Mouse (Mus musculus) heart, postnatal 0 days (tissue): ENCODE data around the gene Ints4. TPM values are rescaled to one million over a fixed set of nuclear protein-coding genes. Genes with fewer than 3 reads are reported as not detected.
A peak's percentile ranks its signal among the peaks of the same experiment; 100 is the strongest.

Experiments
- ATAC-seq: fragments of 200-750 bp; cut with Nextera tagmentation; 2 replicates; pipeline ENCODE4 v1.8.0; 2017; ENCODE audit warnings: low read depth, moderate number of reproducible peaks, moderate library complexity; ENCODE audit not compliant: insufficient read depth
- DNase-seq: peaks from one replicate; pipeline ENCODE4 v3.0.0-alpha.2; 2016; ENCODE audit warnings: low spot score
- H3K27ac ChIP-seq: fragments of 300-500 bp; sonication (generic); 2 replicates; pipeline ENCODE4 v1.5.1; 2014; ENCODE audit warnings: low read depth, mild to moderate bottlenecking
- H3K27me3 ChIP-seq: fragments of 300-500 bp; sonication (generic); 2 replicates; pipeline ENCODE4 v1.6.1; 2014; ENCODE audit warnings: low read length, mixed read lengths; ENCODE audit not compliant: control insufficient read depth, insufficient read depth
- H3K36me3 ChIP-seq: fragments of 300-500 bp; sonication (generic); replicated peaks from 2 replicates; pipeline ENCODE4 v1.6.1; 2014; ENCODE audit warnings: low read length, mixed read lengths; ENCODE audit not compliant: control insufficient read depth, insufficient read depth
- H3K4me1 ChIP-seq: fragments of 300-500 bp; sonication (generic); 2 replicates; pipeline ENCODE4 v1.6.1; 2014; ENCODE audit warnings: antibody characterized with exemption; ENCODE audit not compliant: control insufficient read depth, insufficient read depth
- H3K4me2 ChIP-seq: fragments of 300-500 bp; sonication (generic); 2 replicates; pipeline ENCODE4 v1.6.1; 2014; ENCODE audit warnings: low read depth, mild to moderate bottlenecking, low read length, moderate library complexity
- H3K4me3 ChIP-seq: fragments of 300-500 bp; sonication (generic); 2 replicates; pipeline ENCODE4 v1.5.1; 2014; ENCODE audit warnings: low read depth, low read length
- H3K9ac ChIP-seq: fragments of 300-500 bp; sonication (generic); replicated peaks from 2 replicates; pipeline ENCODE4 v1.6.1; 2014; ENCODE audit warnings: low read depth, low read length, mixed read lengths
- H3K9me3 ChIP-seq: fragments of 300-500 bp; sonication (generic); replicated peaks from 2 replicates; pipeline ENCODE4 v1.6.1; 2016; ENCODE audit warnings: low read length; ENCODE audit not compliant: control insufficient read depth
- CTCF ChIP-seq: IDR thresholded peaks from 2 replicates; pipeline ENCODE4 v1.5.1; 2016; ENCODE audit warnings: antibody characterized with exemption, control low read depth, low read depth
- EP300 ChIP-seq: IDR thresholded peaks from 2 replicates; pipeline ENCODE4 v1.6.1; 2016; ENCODE audit warnings: antibody characterized with exemption, low read depth
- WGBS: fragments of 180-500 bp; shearing (Covaris S2); extraction: QIAGEN DNeasy Blood & Tissue Kit; methylation state at CpG from one replicate; pipeline ENCODE4 v1.1.7; 2014; 5-methylcytosine and 5-hydroxymethylcytosine counted together
- polyA plus RNA-seq: library from polyadenylated mRNA; unstranded; fragments of >200 nt; fragmentation: Nextera tagmentation; extraction: Ambion mirVana; gene quantifications from 2 replicates; pipeline ENCODE4 v1.2.1, GENCODE M21; 2015
- total RNA-seq: library from RNA; depleted of rRNA; stranded (reverse); fragments of >200 nt; gene quantifications from 2 replicates; pipeline ENCODE4 v1.2.3, GENCODE M21; 2014; ENCODE audit warnings: low replicate concordance

Gene Ints4
- total and polyA plus RNA-seq, 2 experiments from 2014 or later: 28.2 to 29.8 TPM

- Histone ChIP-seq H3K36me3 (peaks cover 26% of the 10 kb centered on the region), H3K9me3 (no peaks in the 10 kb centered on the region), H3K27me3 (no peaks in the 10 kb centered on the region), H3K27ac (no peak overlapping the region), H3K9ac (no peak overlapping the region), H3K4me1 (no peaks in the 10 kb centered on the region), H3K4me2 (no peak overlapping the region), H3K4me3 (no peak overlapping the region)
- DNase-seq (no peak), ATAC-seq (no peak)
- 74% methylated on average over 1 of the region's 1 CpGs for WGBS
- TF ChIP-seq CTCF (peak; percentile 28), EP300 (no peak)
Observed at GRCm38 (mm10) chr7:97570389-97570788, 89.6 kb downstream of the Ints4 start.

GRCm38 (mm10) chr7:97578361-97579066, 97.8 kb downstream of the Ints4 start:
- H3K4me3 ChIP-seq: peak overlapping the region; percentile 97
- peaks cover 24% of the 10 kb centered on the region for H3K36me3 ChIP-seq
- no peaks in the 10 kb centered on the region for H3K9me3 ChIP-seq
- peak overlapping the region; percentile 99 for H3K9ac ChIP-seq
- peak overlapping the region; percentile 74 for H3K4me2 ChIP-seq
- ATAC-seq: no peak
- peak; percentile 48 for DNase-seq
- TF ChIP-seq CTCF (no peak), EP300 (no peak)
- WGBS: 27% methylated on average over 8 of the region's 8 CpGs
- peak overlapping the region; percentile 97 for H3K27ac ChIP-seq
- peaks cover 5% of the 10 kb centered on the region for H3K4me1 ChIP-seq
- no peaks in the 10 kb centered on the region for H3K27me3 ChIP-seq

DNA sequence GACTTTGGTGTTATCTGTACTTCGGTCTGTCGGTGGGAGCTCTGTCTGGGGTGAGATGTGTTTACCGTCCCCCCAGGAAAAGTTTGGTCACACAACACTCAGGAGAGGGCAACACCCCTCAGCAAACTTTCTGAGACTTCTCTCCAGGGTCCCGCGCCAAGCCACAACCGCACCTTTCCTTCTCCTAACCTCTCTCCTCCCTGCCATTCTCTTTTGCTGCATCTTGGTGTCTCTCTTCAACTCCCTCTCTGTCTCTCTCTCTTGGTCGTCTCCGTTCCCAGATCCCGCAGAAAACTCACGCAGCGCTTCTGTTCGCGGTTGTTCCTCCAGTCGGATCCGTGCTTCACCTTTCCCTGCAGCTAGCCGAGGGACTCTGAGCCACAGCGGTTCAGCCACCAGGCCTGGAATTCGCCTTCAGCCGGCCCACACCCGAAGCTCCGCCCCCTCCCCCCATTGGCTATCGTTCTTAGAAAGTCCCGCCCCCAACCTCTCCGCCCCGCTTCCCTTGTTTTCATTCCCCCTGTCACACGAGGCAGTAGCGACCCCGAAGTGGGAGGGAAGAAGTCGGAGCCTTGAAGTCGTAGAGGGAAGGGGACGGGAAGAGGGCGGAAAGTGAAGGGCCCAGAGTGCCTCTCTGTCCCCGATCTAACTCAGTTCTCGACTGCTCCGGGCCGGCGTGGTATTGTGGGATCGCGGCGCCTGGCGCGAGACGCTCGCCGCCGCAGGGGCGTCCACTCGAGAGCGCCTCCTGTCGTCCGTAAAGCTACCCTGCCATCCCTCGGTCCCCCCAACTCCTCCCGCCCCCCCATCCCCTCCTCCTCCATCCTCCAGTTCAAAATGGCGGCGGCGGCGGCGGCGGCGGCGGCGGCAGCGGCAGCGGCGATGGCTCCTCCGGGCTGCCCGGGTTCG, 98.6 kb downstream of the Ints4 start, which contains the start of the genes Aamdc and Rsf1:
Gene Aamdc, minus strand, starts transcription at position 431 of the 909 bp plus-strand sequence.
Gene Rsf1, plus strand, starts transcription at position 823 of the 909 bp plus-strand sequence.
- peak within 1 kb of the TSS; percentile 78 for H3K4me2 ChIP-seq
- H3K4me1 ChIP-seq: peaks cover 5% of the 10 kb centered on the region
- H3K27ac ChIP-seq: peak within 1 kb of the TSS; percentile 97
- peak; percentile 99 for DNase-seq
- ATAC-seq: peak; percentile 95
- TF ChIP-seq EP300 (peak; percentile 19; the same call in 1 of the 2 replicates), CTCF (peak; percentile 60)
- no peaks in the 10 kb centered on the region for H3K9me3 ChIP-seq
- under 1% methylated on average over 49 of the region's 68 CpGs for WGBS
- H3K4me3 ChIP-seq: peak within 1 kb of the TSS; percentile 97
- H3K36me3 ChIP-seq: peaks cover 16% of the 10 kb centered on the region
- peak within 1 kb of the TSS; percentile 99 for H3K9ac ChIP-seq
- H3K27me3 ChIP-seq: no peaks in the 10 kb centered on the region

DNA sequence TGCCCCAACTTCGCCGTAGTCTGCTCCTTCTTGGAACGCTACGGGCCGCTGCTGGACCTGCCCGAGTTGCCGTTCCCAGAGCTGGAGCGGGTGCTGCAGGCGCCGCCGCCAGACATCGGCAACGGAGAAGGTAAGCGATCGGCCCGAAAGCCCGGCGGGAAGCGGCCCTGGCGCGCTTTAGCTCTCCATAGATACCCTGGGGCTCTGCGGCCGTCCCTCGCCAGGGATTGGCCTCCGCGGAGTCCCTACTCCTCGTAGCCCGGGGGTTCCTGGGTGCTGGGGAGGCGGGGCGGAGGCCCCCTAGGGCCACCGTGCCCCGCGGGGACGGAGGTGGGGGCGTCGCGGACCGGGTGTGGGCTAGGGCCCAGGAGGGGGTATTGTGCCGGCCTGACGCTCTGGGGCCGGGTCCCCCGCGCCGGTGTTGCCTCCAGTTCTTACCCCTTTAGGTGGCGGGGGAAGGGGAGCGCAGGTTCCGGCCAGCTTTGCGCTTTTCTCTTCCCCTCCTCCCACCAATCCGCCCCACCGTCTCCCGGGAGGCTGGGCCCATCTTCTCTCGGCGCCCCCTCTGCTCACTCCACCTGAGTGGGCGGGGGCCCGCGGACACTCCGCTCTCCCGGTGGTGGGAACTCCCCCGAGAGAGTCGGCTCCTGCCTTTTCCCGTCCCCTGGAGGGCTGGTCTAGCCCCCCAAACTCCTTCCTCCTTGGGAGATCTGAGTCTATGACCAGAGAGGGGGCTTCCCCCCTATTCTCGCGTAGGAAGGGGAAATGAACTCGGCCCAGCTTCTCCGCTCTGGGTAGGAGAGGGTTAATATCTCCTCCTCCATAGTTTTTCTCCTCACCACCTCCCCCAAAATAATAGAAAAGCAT, 99.5 kb downstream of the Ints4 start:
- Histone ChIP-seq H3K4me2 (peak overlapping the region; percentile 78), H3K4me3 (peak overlapping the region; percentile 97), H3K9ac (peak overlapping the region; percentile 99), H3K27ac (peak overlapping the region; percentile 97), H3K4me1 (peaks cover 5% of the 10 kb centered on the region), H3K27me3 (no peaks in the 10 kb centered on the region), H3K9me3 (no peaks in the 10 kb centered on the region), H3K36me3 (peaks cover 10% of the 10 kb centered on the region)
- WGBS: under 1% methylated on average over 57 of the region's 65 CpGs
- TF ChIP-seq EP300 (peak; percentile 9; the same call in 1 of the 2 replicates), CTCF (no peak)
- ATAC-seq: peak; percentile 11
- peak; percentile 15 for DNase-seq

DNA sequence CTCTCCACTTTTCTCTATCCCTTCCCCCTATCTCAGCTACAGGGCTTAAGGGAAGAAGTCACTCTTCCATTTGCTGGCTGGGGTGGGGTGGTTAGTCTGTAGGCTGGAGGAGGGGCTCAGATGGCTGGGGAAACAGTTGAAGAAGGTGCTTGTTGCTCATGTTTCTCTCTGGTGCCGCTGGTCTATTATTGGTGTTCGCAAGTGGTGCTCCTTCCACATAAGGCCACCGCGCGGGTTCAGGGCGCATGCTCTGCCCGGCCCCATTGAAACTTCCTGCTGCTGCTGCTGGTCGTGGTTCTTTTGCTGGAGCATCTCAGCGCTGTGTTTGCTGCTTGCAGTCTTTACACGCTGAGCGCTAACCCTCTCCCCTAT, 100.1 kb downstream of the Ints4 start:
- DNase-seq: peak; percentile 93
- Histone ChIP-seq H3K4me1 (peaks cover 5% of the 10 kb centered on the region), H3K4me3 (peak overlapping the region; percentile 97), H3K4me2 (peak overlapping the region; percentile 78), H3K9me3 (no peaks in the 10 kb centered on the region), H3K36me3 (0 out of 2 replicates have a peak, but pooled peaks cover 6% of the 10 kb centered on the region), H3K27me3 (no peaks in the 10 kb centered on the region), H3K27ac (peak overlapping the region; percentile 97), H3K9ac (peak overlapping the region; percentile 99)
- ATAC-seq: peak; percentile 39
- 0% methylated on average over 11 of the region's 11 CpGs for WGBS
- no peak for TF ChIP-seq EP300
- TF ChIP-seq CTCF: 0 out of 2 replicates have a peak, but pooled peaks have one; percentile 7
